Mouse (Mus musculus): ENCODE results near the gene Mxra8. TPM values are rescaled to one million over a fixed set of nuclear protein-coding genes. Genes with fewer than 3 reads are reported as not detected.

Gene Mxra8
- polyA plus RNA-seq, 1 experiment from 2014 or later, result 16.6 TPM

GRCm38 (mm10) chr4:155849391-155849790 is 9.9 kb downstream of the Mxra8 start:
- peaks cover 24% of the 10 kb centered on the region for H3K4me1 ChIP-seq (replicated peaks; ENCODE audit: control insufficient read depth, insufficient read depth, low read length)
- peaks cover 7% of the 10 kb centered on the region; the same call in 1 of the 2 replicates for H3K36me3 ChIP-seq (ENCODE audit: control insufficient read depth, insufficient read depth, low read length)
- H3K9me3 ChIP-seq (ENCODE audit: control insufficient read depth, low read length), result no peaks in the 10 kb centered on the region
- H3K27me3 ChIP-seq (replicated peaks; ENCODE audit: control insufficient read depth, insufficient read depth, low read length), result no peaks in the 10 kb centered on the region
- ATAC-seq (replicated peaks; ENCODE audit: low FRiP score) (no peak), DNase-seq (ENCODE audit: low spot score) (no peak)
- H3K4me3 ChIP-seq (ENCODE audit: low read depth, low read length), result no peak overlapping the region
- WGBS, result 63% methylated on average over 2 of the region's 2 CpGs
- H3K4me2 ChIP-seq, result peak overlapping the region; percentile 98
- H3K27ac ChIP-seq (ENCODE audit: low read depth, low read length), result no peak overlapping the region
- H3K9ac ChIP-seq (ENCODE audit: low read depth, low read length), result no peak overlapping the region

- H3K36me3 ChIP-seq (ENCODE audit: control insufficient read depth, insufficient read depth, low read length), result peaks cover 7% of the 10 kb centered on the region; the same call in 1 of the 2 replicates
- no peak overlapping the region; the same call in 1 of the 2 replicates for H3K4me2 ChIP-seq
- no peak overlapping the region for H3K27ac ChIP-seq (ENCODE audit: low read depth, low read length)
- no peak for ATAC-seq (replicated peaks; ENCODE audit: low FRiP score)
- H3K27me3 ChIP-seq (replicated peaks; ENCODE audit: control insufficient read depth, insufficient read depth, low read length), result no peaks in the 10 kb centered on the region
- H3K4me3 ChIP-seq (ENCODE audit: low read depth, low read length), result no peak overlapping the region
- 73% methylated on average over 3 of the region's 3 CpGs for WGBS
- H3K4me1 ChIP-seq (replicated peaks; ENCODE audit: control insufficient read depth, insufficient read depth, low read length), result peaks cover 24% of the 10 kb centered on the region
- H3K9ac ChIP-seq (ENCODE audit: low read depth, low read length), result no peak overlapping the region
- no peaks in the 10 kb centered on the region for H3K9me3 ChIP-seq (ENCODE audit: control insufficient read depth, low read length)
- no peak for DNase-seq (ENCODE audit: low spot score)
These were observed 10.4 kb downstream of the Mxra8 start for GRCm38 (mm10) chr4:155849792-155850451.

DNA sequence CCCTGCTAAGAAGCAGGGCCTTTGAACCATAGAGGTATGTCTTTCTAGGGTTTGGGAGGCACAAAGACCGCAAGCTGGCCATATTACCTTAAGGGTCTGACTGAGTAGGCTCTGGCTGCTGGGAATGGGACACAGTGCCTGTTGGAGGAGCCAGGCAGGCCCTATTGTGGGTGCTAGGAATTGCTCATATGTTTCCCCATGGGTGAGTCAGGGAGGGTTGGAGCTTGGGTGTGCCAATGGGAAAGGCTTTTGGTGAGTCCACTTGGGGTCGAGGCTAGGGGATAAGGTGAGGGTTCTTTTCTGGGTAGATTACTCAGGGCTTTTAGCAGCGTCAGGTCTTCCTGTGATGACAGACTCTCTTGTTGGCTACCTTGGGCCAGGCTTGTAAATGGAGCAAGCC is 11.9 kb downstream of the Mxra8 start:
- ATAC-seq (replicated peaks; ENCODE audit: low FRiP score) (no peak), DNase-seq (ENCODE audit: low spot score) (no peak)
- Histone ChIP-seq H3K9me3 (ENCODE audit: control insufficient read depth, low read length) (no peaks in the 10 kb centered on the region), H3K36me3 (ENCODE audit: control insufficient read depth, insufficient read depth, low read length) (peaks cover 13% of the 10 kb centered on the region; the same call in 1 of the 2 replicates), H3K27me3 (replicated peaks; ENCODE audit: control insufficient read depth, insufficient read depth, low read length) (no peaks in the 10 kb centered on the region), H3K4me2 (no peak overlapping the region), H3K4me3 (ENCODE audit: low read depth, low read length) (no peak overlapping the region), H3K4me1 (replicated peaks; ENCODE audit: control insufficient read depth, insufficient read depth, low read length) (peaks cover 28% of the 10 kb centered on the region), H3K27ac (ENCODE audit: low read depth, low read length) (no peak overlapping the region), H3K9ac (ENCODE audit: low read depth, low read length) (no peak overlapping the region)
- 88% methylated on average over 3 of the region's 3 CpGs for WGBS

DNA sequence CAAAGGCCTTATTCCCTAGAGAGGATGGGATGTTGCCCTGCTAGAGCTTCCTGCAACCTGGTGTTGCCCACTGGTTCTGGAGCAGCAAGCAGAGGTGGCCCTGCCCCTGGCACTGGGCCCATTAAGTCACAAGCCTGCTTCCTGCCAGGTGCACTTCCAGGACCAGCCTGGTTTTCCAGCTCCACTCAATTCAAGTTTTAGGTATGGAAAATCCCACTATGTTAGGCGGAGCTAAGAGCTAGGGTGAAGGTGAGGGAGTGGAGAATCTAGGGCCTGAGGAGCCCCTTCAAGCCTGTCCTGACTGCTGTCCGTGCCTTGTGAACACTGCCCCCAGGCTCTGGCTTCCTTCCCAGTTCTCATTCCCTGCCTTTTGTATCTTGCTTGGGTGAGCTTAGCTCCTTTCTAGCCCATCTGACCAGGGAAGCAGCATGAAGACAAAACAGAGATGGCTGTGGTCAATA is 12.5 kb downstream of the Mxra8 start:
- H3K4me1 ChIP-seq (replicated peaks; ENCODE audit: control insufficient read depth, insufficient read depth, low read length), result peaks cover 27% of the 10 kb centered on the region

DNA sequence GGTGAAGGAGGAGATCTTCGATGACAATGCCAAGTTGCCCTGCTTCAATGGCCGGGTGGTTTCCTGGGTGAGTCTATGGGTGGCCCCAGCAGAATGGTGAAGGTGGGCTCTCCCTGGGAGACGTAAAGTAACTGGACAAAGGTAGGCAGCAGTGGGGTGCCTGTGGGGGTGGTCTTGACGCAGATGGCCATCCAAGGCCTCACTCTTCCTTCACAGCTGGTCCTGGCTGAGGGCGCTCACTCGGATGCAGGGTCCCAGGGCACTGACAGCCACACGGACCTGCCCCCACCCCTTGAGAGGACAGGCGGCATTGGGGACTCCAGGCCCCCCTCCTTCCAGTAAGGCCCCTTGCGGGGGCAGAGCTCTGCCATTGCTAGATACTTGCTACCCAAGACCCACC is 13.9 kb downstream of the Mxra8 start:
- Histone ChIP-seq H3K27me3 (replicated peaks; ENCODE audit: control insufficient read depth, insufficient read depth, low read length) (no peaks in the 10 kb centered on the region), H3K9me3 (ENCODE audit: control insufficient read depth, low read length) (no peaks in the 10 kb centered on the region), H3K4me1 (replicated peaks; ENCODE audit: control insufficient read depth, insufficient read depth, low read length) (peaks cover 22% of the 10 kb centered on the region), H3K36me3 (ENCODE audit: control insufficient read depth, insufficient read depth, low read length) (peaks cover 24% of the 10 kb centered on the region; the same call in 1 of the 2 replicates), H3K4me3 (ENCODE audit: low read depth, low read length) (no peak overlapping the region), H3K4me2 (no peak overlapping the region), H3K27ac (ENCODE audit: low read depth, low read length) (no peak overlapping the region), H3K9ac (ENCODE audit: low read depth, low read length) (no peak overlapping the region)
- 90% methylated on average over 9 of the region's 9 CpGs for WGBS
- DNase-seq (ENCODE audit: low spot score) (no peak), ATAC-seq (replicated peaks; ENCODE audit: low FRiP score) (no peak)

More for the DNA sequence above, 12.5 kb downstream of the Mxra8 start:
- no peaks in the 10 kb centered on the region for H3K9me3 ChIP-seq (ENCODE audit: control insufficient read depth, low read length)
- no peak overlapping the region for H3K9ac ChIP-seq (ENCODE audit: low read depth, low read length)
- H3K4me2 ChIP-seq, result no peak overlapping the region
- no peaks in the 10 kb centered on the region for H3K27me3 ChIP-seq (replicated peaks; ENCODE audit: control insufficient read depth, insufficient read depth, low read length)
- no peak overlapping the region for H3K4me3 ChIP-seq (ENCODE audit: low read depth, low read length)
- DNase-seq (ENCODE audit: low spot score), result no peak
- 78% methylated on average over 2 of the region's 2 CpGs for WGBS
- peaks cover 13% of the 10 kb centered on the region; the same call in 1 of the 2 replicates for H3K36me3 ChIP-seq (ENCODE audit: control insufficient read depth, insufficient read depth, low read length)
- ATAC-seq (replicated peaks; ENCODE audit: low FRiP score), result no peak
- no peak overlapping the region for H3K27ac ChIP-seq (ENCODE audit: low read depth, low read length)

DNA sequence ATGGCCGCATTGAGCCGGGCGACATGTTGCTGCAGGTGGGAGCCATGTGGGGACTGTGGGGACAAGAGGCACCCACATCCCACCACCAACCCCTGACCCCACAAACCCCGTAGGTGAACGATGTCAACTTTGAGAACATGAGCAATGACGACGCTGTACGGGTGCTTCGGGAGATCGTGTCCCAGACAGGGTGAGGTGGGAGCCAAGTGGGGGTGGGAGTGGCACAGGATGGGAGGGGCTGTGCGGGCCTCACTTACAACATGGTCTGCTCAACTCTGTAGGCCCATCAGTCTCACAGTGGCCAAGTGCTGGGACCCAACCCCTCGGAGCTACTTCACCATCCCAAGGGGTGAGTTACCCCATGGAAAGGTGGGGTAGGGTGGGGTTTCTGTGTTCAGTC is 15.5 kb downstream of the Mxra8 start:
- ATAC-seq (replicated peaks; ENCODE audit: low FRiP score), result no peak
- Histone ChIP-seq H3K4me1 (replicated peaks; ENCODE audit: control insufficient read depth, insufficient read depth, low read length) (peaks cover 8% of the 10 kb centered on the region), H3K9ac (ENCODE audit: low read depth, low read length) (no peak overlapping the region), H3K27ac (ENCODE audit: low read depth, low read length) (no peak overlapping the region), H3K27me3 (replicated peaks; ENCODE audit: control insufficient read depth, insufficient read depth, low read length) (no peaks in the 10 kb centered on the region), H3K9me3 (ENCODE audit: control insufficient read depth, low read length) (no peaks in the 10 kb centered on the region), H3K4me2 (no peak overlapping the region), H3K4me3 (ENCODE audit: low read depth, low read length) (no peak overlapping the region), H3K36me3 (ENCODE audit: control insufficient read depth, insufficient read depth, low read length) (peaks cover 29% of the 10 kb centered on the region; the same call in 1 of the 2 replicates)
- no peak for DNase-seq (ENCODE audit: low spot score)
- WGBS, result 94% methylated on average over 12 of the region's 12 CpGs

- H3K9ac ChIP-seq (ENCODE audit: low read depth, low read length), result no peak overlapping the region
- H3K27ac ChIP-seq (ENCODE audit: low read depth, low read length), result no peak overlapping the region; the same call in 1 of the 2 replicates
- no peaks in the 10 kb centered on the region for H3K27me3 ChIP-seq (replicated peaks; ENCODE audit: control insufficient read depth, insufficient read depth, low read length)
- DNase-seq (ENCODE audit: low spot score) (no peak), ATAC-seq (replicated peaks; ENCODE audit: low FRiP score) (no peak)
- no peak overlapping the region for H3K4me2 ChIP-seq
- H3K4me1 ChIP-seq (replicated peaks; ENCODE audit: control insufficient read depth, insufficient read depth, low read length), result peaks cover 8% of the 10 kb centered on the region
- H3K4me3 ChIP-seq (ENCODE audit: low read depth, low read length), result no peak overlapping the region
- peaks cover 32% of the 10 kb centered on the region; the same call in 1 of the 2 replicates for H3K36me3 ChIP-seq (ENCODE audit: control insufficient read depth, insufficient read depth, low read length)
- H3K9me3 ChIP-seq (ENCODE audit: control insufficient read depth, low read length), result no peaks in the 10 kb centered on the region
- 86% methylated on average over 12 of the region's 12 CpGs for WGBS
These were observed 16.6 kb downstream of the Mxra8 start for GRCm38 (mm10) chr4:155856071-155856470.

- Histone ChIP-seq H3K27ac (ENCODE audit: low read depth, low read length) (no peak overlapping the region), H3K4me1 (replicated peaks; ENCODE audit: control insufficient read depth, insufficient read depth, low read length) (peaks cover 8% of the 10 kb centered on the region), H3K9ac (ENCODE audit: low read depth, low read length) (no peak overlapping the region), H3K4me2 (no peak overlapping the region), H3K9me3 (ENCODE audit: control insufficient read depth, low read length) (no peaks in the 10 kb centered on the region), H3K4me3 (ENCODE audit: low read depth, low read length) (no peak overlapping the region), H3K27me3 (replicated peaks; ENCODE audit: control insufficient read depth, insufficient read depth, low read length) (no peaks in the 10 kb centered on the region), H3K36me3 (ENCODE audit: control insufficient read depth, insufficient read depth, low read length) (peaks cover 32% of the 10 kb centered on the region; the same call in 1 of the 2 replicates)
- DNase-seq (ENCODE audit: low spot score) (no peak), ATAC-seq (replicated peaks; ENCODE audit: low FRiP score) (peak; percentile 42)
- 62% methylated on average over 3 of the region's 3 CpGs for WGBS
These were observed 17.4 kb downstream of the Mxra8 start for GRCm38 (mm10) chr4:155856881-155857280.

- WGBS, result 31% methylated on average over 13 of the region's 13 CpGs
- DNase-seq (ENCODE audit: low spot score), result peak; percentile 85
- Histone ChIP-seq H3K27ac (ENCODE audit: low read depth, low read length) (no peak overlapping the region), H3K4me3 (ENCODE audit: low read depth, low read length) (no peak overlapping the region), H3K9me3 (ENCODE audit: control insufficient read depth, low read length) (no peaks in the 10 kb centered on the region), H3K36me3 (ENCODE audit: control insufficient read depth, insufficient read depth, low read length) (peaks cover 25% of the 10 kb centered on the region; the same call in 1 of the 2 replicates), H3K4me1 (replicated peaks; ENCODE audit: control insufficient read depth, insufficient read depth, low read length) (peaks cover 8% of the 10 kb centered on the region), H3K4me2 (no peak overlapping the region), H3K27me3 (replicated peaks; ENCODE audit: control insufficient read depth, insufficient read depth, low read length) (no peaks in the 10 kb centered on the region), H3K9ac (ENCODE audit: low read depth, low read length) (no peak overlapping the region)
- peak; percentile 52 for ATAC-seq (replicated peaks; ENCODE audit: low FRiP score)
These were observed 19.8 kb downstream of the Mxra8 start for GRCm38 (mm10) chr4:155859318-155859717.

All from liver, embryonic 11.5 days (tissue).